Mouse (Mus musculus): Measurements from ENCODE around the gene Gm5286. TPM values are rescaled to one million over a fixed set of nuclear protein-coding genes. Genes with fewer than 3 reads are reported as not detected.
"Not testable (repeated sequence)": the region's sequence is repeated elsewhere in the genome, so short reads cannot be mapped to it uniquely, and the experiment has no call there.

Gm5286 gene
- not detected in 2 replicates for polyA plus RNA-seq (2016; fragmentation: Nextera tagmentation; extraction: Ambion mirVana)

DNA sequence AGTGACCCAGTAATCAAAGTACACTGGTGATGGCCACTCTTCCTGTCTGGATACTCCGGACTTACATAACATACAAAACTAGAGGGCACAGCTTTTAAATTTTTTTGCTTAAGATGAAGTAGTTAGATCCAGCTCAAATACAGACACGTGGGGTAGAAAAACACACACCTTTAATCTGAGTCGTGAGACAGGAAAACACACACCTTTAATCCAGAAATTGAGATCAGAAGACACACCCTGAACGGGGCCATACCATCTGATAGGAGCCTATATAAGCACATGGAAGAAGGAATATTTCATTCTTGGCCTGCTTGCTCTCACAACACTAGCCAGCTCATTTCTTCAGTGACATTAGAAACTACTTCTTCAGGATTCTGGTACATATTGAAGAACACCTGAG lies at the start of gene Gm5286:
Gene Gm5286 (plus strand): TSS at position 301 of the 400 bp plus-strand sequence.
- not testable (repeated sequence) for H3K4me1 ChIP-seq; H3K9me3 ChIP-seq (replicated peaks); H3K36me3 ChIP-seq; H3K4me3 ChIP-seq; H3K27me3 ChIP-seq (ENCODE audit: low read depth, poor library complexity, severe bottlenecking); H3K27ac ChIP-seq (replicated peaks); DNase-seq (ENCODE audit: low spot score)
- WGBS: 91% methylated on average over 3 of the region's 4 CpGs

DNA sequence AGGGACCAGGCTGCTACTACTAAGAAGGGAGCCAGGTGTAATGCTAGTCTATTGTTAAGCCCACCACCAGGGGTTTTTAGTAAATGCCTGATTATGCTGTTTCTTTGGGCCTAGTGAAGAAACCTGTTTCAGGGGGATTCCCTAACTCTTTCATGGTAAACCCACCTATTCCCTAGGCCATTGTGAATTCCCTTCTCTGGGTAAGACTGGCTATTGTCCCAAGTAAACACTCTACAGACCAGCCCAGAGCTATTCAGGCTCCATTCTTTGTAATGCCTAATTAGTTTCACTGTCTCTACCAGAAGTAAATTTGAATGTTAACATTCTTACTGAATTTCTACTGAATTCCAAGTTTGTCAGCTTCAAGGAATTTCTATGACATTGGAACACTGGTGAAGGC lies 29.2 kb upstream of the Gm5286 start:
- H3K36me3 ChIP-seq; H3K27me3 ChIP-seq (ENCODE audit: low read depth, poor library complexity, severe bottlenecking); DNase-seq (ENCODE audit: low spot score); H3K4me3 ChIP-seq; H3K27ac ChIP-seq (replicated peaks); H3K4me1 ChIP-seq; H3K9me3 ChIP-seq (replicated peaks): not testable (repeated sequence)

DNA sequence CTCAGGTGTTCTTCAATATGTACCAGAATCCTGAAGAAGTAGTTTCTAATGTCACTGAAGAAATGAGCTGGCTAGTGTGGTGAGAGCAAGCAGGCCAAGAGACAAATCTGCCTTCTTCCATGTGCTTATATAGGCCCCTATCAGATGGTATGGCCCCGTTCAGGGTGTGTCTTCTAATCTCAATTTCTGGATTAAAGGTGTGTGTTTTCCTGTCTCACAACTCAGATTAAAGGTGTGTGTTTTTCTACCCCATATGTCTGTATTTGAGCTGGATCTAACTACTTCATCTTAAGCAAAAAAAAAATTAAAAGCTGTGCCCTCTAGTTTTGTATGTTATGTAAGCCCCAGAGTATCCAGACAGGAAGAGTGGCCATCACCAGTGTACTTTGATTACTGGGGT lies 18.4 kb upstream of the Gm5286 start, which contains the start of gene Gm10696:
Gene Gm10696 (minus strand): TSS at position 101 of the 400 bp plus-strand sequence.
- H3K36me3 ChIP-seq; H3K4me3 ChIP-seq; H3K9me3 ChIP-seq (replicated peaks); H3K4me1 ChIP-seq; H3K27ac ChIP-seq (replicated peaks); H3K27me3 ChIP-seq (ENCODE audit: low read depth, poor library complexity, severe bottlenecking); DNase-seq (ENCODE audit: low spot score): not testable (repeated sequence)
- 90% methylated on average over 1 of the region's 1 CpGs for WGBS

Other genes with a start within 250 kb of the Gm5286 start
- not detected in 2 replicates for gene Tdpoz5, start 235.4 kb upstream of the Gm5286 start, polyA plus RNA-seq (2016; fragmentation: Nextera tagmentation; extraction: Ambion mirVana)
- gene Gm9125, start 141.8 kb upstream of the Gm5286 start, polyA plus RNA-seq (2016; fragmentation: Nextera tagmentation; extraction: Ambion mirVana): not detected in 2 replicates
- gene Gm10697, start 124.1 kb upstream of the Gm5286 start, polyA plus RNA-seq (2016; fragmentation: Nextera tagmentation; extraction: Ambion mirVana): not detected in 2 replicates
- gene Gm10696, start 18.5 kb upstream of the Gm5286 start, polyA plus RNA-seq (2016; fragmentation: Nextera tagmentation; extraction: Ambion mirVana): not detected in 2 replicates
- not detected in 2 replicates for gene Gm4778, start 67.3 kb downstream of the Gm5286 start, polyA plus RNA-seq (2016; fragmentation: Nextera tagmentation; extraction: Ambion mirVana)
- 9.4 and 10.4 TPM in 2 replicates for gene Them4, start 113.4 kb downstream of the Gm5286 start, polyA plus RNA-seq (2016; fragmentation: Nextera tagmentation; extraction: Ambion mirVana)
- gene Them5, start 145.4 kb downstream of the Gm5286 start, polyA plus RNA-seq (2016; fragmentation: Nextera tagmentation; extraction: Ambion mirVana): not detected in 2 replicates
- 0.23 and 0.68 TPM in 2 replicates for gene C2cd4d, start 165.7 kb downstream of the Gm5286 start, polyA plus RNA-seq (2016; fragmentation: Nextera tagmentation; extraction: Ambion mirVana)
- 0.14 TPM in 1 of 2 replicates, not detected in the other for gene Rorc, start 176.1 kb downstream of the Gm5286 start, polyA plus RNA-seq (2016; fragmentation: Nextera tagmentation; extraction: Ambion mirVana)
- gene Lingo4, start 201.8 kb downstream of the Gm5286 start, polyA plus RNA-seq (2016; fragmentation: Nextera tagmentation; extraction: Ambion mirVana): 0.71 and 0.72 TPM in 2 replicates
- gene Tdrkh, start 216.6 kb downstream of the Gm5286 start, polyA plus RNA-seq (2016; fragmentation: Nextera tagmentation; extraction: Ambion mirVana): 45.2 and 53.8 TPM in 2 replicates
- 71.7 and 72.9 TPM in 2 replicates for gene Mrpl9, start 246.6 kb downstream of the Gm5286 start, polyA plus RNA-seq (2016; fragmentation: Nextera tagmentation; extraction: Ambion mirVana)
- gene Oaz3, start 247.2 kb downstream of the Gm5286 start, polyA plus RNA-seq (2016; fragmentation: Nextera tagmentation; extraction: Ambion mirVana): 0.58 and 0.65 TPM in 2 replicates